Mouse (Mus musculus) hindbrain, embryonic 11.5 days (tissue): ENCODE measurements around the gene Tubgcp6. TPM values are rescaled to one million over a fixed set of nuclear protein-coding genes. Genes with fewer than 3 reads are reported as not detected.

Experiments
- ATAC-seq: fragments of 200-750 bp; cut with Nextera tagmentation; 2 replicates; pipeline ENCODE4 v1.8.0; 2017; ENCODE audit warnings: mild to moderate bottlenecking, moderate TSS enrichment, moderate library complexity; ENCODE audit not compliant: low FRiP score
- DNase-seq: peaks from one replicate; pipeline ENCODE4 v3.0.0-alpha.2; 2015; ENCODE audit warnings: low spot score
- H3K27ac ChIP-seq: fragments of 300-500 bp; sonication (generic); 2 replicates; pipeline ENCODE4 v1.5.1; 2014; ENCODE audit warnings: mild to moderate bottlenecking, low read depth, low read length
- H3K27me3 ChIP-seq: fragments of 300-500 bp; sonication (generic); 2 replicates; pipeline ENCODE4 v1.6.1; 2014; ENCODE audit warnings: mild to moderate bottlenecking, low read length, moderate library complexity, mixed read lengths; ENCODE audit not compliant: control insufficient read depth, insufficient read depth
- H3K36me3 ChIP-seq: fragments of 300-500 bp; sonication (generic); 2 replicates; pipeline ENCODE4 v1.6.1; 2014; ENCODE audit warnings: mild to moderate bottlenecking, low read length, moderate library complexity, mixed read lengths; ENCODE audit not compliant: control insufficient read depth, insufficient read depth
- H3K4me1 ChIP-seq: fragments of 300-500 bp; sonication (generic); replicated peaks from 2 replicates; pipeline ENCODE4 v1.6.1; 2014; ENCODE audit warnings: low read length, mixed read lengths; ENCODE audit not compliant: control insufficient read depth, insufficient read depth
- H3K4me2 ChIP-seq: fragments of 300-500 bp; sonication (generic); replicated peaks from 2 replicates; pipeline ENCODE4 v1.6.1; 2014; ENCODE audit warnings: mild to moderate bottlenecking, low read depth, low read length
- H3K4me3 ChIP-seq: fragments of 300-500 bp; sonication (generic); 2 replicates; pipeline ENCODE4 v1.5.1; 2014; ENCODE audit warnings: low read depth, low read length
- H3K9ac ChIP-seq: fragments of 300-500 bp; sonication (generic); 2 replicates; pipeline ENCODE4 v1.6.1; 2014; ENCODE audit warnings: low read depth, low read length
- H3K9me3 ChIP-seq: fragments of 300-500 bp; sonication (generic); 2 replicates; pipeline ENCODE4 v1.6.1; 2016; ENCODE audit warnings: low read length; ENCODE audit not compliant: control insufficient read depth
- whole genome bisulfite sequencing: fragments of 180-500 bp; shearing (Covaris S2); extraction: QIAGEN DNeasy Blood & Tissue Kit; methylation state at CpG from one replicate; pipeline ENCODE4 v1.1.7; 2014; 5-methylcytosine and 5-hydroxymethylcytosine counted together
- polyA plus RNA-seq: library from polyadenylated mRNA; unstranded; fragments of >200 nt; fragmentation: Nextera tagmentation; extraction: Ambion mirVana; gene quantifications from 2 replicates; pipeline ENCODE4 v1.2.1, GENCODE M21; 2014

Gene Tubgcp6
- polyA plus RNA-seq, 1 experiment from 2014 or later = 17.6 TPM

GRCm38 (mm10) chr15:89127364-89127940, 4.5 kb upstream of the Tubgcp6 start:
- DNase-seq (no peak), ATAC-seq (no peak)
- Histone ChIP-seq H3K9me3 (no peaks in the 10 kb centered on the region), H3K4me3 (peak overlapping the region; percentile 55), H3K4me1 (peaks cover 9% of the 10 kb centered on the region), H3K36me3 (no peaks in the 10 kb centered on the region), H3K27me3 (no peaks in the 10 kb centered on the region), H3K9ac (peak overlapping the region; percentile 82), H3K4me2 (peak overlapping the region; percentile 58), H3K27ac (no peak overlapping the region)
- 93% methylated on average over 8 of the region's 8 CpGs for WGBS

- no peak overlapping the region for H3K4me3 ChIP-seq
- peaks cover 17% of the 10 kb centered on the region for H3K4me1 ChIP-seq
- H3K27ac ChIP-seq = no peak overlapping the region
- no peak overlapping the region for H3K4me2 ChIP-seq
- H3K9me3 ChIP-seq = no peaks in the 10 kb centered on the region
- ATAC-seq (no peak), DNase-seq (no peak)
- no peaks in the 10 kb centered on the region for H3K36me3 ChIP-seq
- H3K9ac ChIP-seq = no peak overlapping the region
- 84% methylated on average over 8 of the region's 8 CpGs for WGBS
- no peaks in the 10 kb centered on the region for H3K27me3 ChIP-seq
Observed at GRCm38 (mm10) chr15:89126622-89127021, 3.7 kb upstream of the Tubgcp6 start.

GRCm38 (mm10) chr15:89125351-89125750, 2.4 kb upstream of the Tubgcp6 start:
- no peaks in the 10 kb centered on the region for H3K9me3 ChIP-seq
- H3K4me3 ChIP-seq = no peak overlapping the region
- no peaks in the 10 kb centered on the region for H3K27me3 ChIP-seq
- peaks cover 17% of the 10 kb centered on the region for H3K4me1 ChIP-seq
- ATAC-seq (no peak), DNase-seq (no peak)
- H3K36me3 ChIP-seq = no peaks in the 10 kb centered on the region
- no peak overlapping the region for H3K4me2 ChIP-seq
- no peak overlapping the region for H3K27ac ChIP-seq
- H3K9ac ChIP-seq = no peak overlapping the region
- WGBS = 93% methylated on average over 9 of the region's 9 CpGs

- Histone ChIP-seq H3K4me2 (no peak overlapping the region), H3K9ac (no peak overlapping the region), H3K27ac (no peak overlapping the region), H3K36me3 (no peaks in the 10 kb centered on the region), H3K27me3 (no peaks in the 10 kb centered on the region), H3K9me3 (no peaks in the 10 kb centered on the region), H3K4me1 (peaks cover 17% of the 10 kb centered on the region), H3K4me3 (no peak overlapping the region)
- DNase-seq = no peak
- WGBS = 93% methylated on average over 3 of the region's 3 CpGs
- ATAC-seq = no peak
Observed at GRCm38 (mm10) chr15:89124312-89124711, 1.4 kb upstream of the Tubgcp6 start.

- 31% methylated on average over 11 of the region's 11 CpGs for WGBS
- peak overlapping the region; percentile 80 for H3K4me2 ChIP-seq
- H3K36me3 ChIP-seq = no peaks in the 10 kb centered on the region
- H3K9me3 ChIP-seq = no peaks in the 10 kb centered on the region
- peak; percentile 62 for DNase-seq
- H3K4me1 ChIP-seq = peaks cover 17% of the 10 kb centered on the region
- H3K27ac ChIP-seq = peak overlapping the region; percentile 76
- peak overlapping the region; percentile 92 for H3K4me3 ChIP-seq
- no peak for ATAC-seq
- H3K9ac ChIP-seq = peak overlapping the region; percentile 82
- no peaks in the 10 kb centered on the region for H3K27me3 ChIP-seq
Observed at GRCm38 (mm10) chr15:89123595-89123994, 683 bp upstream of the Tubgcp6 start.

- ATAC-seq (no peak), DNase-seq (no peak)
- Histone ChIP-seq H3K36me3 (peaks cover 6% of the 10 kb centered on the region; the same call in 1 of the 2 replicates), H3K4me3 (no peak overlapping the region), H3K9me3 (no peaks in the 10 kb centered on the region), H3K4me1 (peaks cover 7% of the 10 kb centered on the region), H3K27me3 (no peaks in the 10 kb centered on the region), H3K4me2 (no peak overlapping the region), H3K9ac (no peak overlapping the region), H3K27ac (no peak overlapping the region)
Observed at GRCm38 (mm10) chr15:89118007-89118406, 4.9 kb downstream of the Tubgcp6 start.

- no peaks in the 10 kb centered on the region for H3K4me1 ChIP-seq
- no peak overlapping the region for H3K4me2 ChIP-seq
- 91% methylated on average over 9 of the region's 9 CpGs for WGBS
- no peaks in the 10 kb centered on the region for H3K9me3 ChIP-seq
- ATAC-seq (no peak), DNase-seq (no peak)
- H3K27ac ChIP-seq = no peak overlapping the region
- peaks cover 9% of the 10 kb centered on the region for H3K36me3 ChIP-seq
- H3K9ac ChIP-seq = no peak overlapping the region
- H3K4me3 ChIP-seq = no peak overlapping the region
- no peaks in the 10 kb centered on the region for H3K27me3 ChIP-seq
Observed at GRCm38 (mm10) chr15:89110147-89110546, 12.8 kb downstream of the Tubgcp6 start.

GRCm38 (mm10) chr15:89106976-89107375, 15.9 kb downstream of the Tubgcp6 start:
- H3K9ac ChIP-seq = no peak overlapping the region
- no peaks in the 10 kb centered on the region for H3K27me3 ChIP-seq
- no peak overlapping the region for H3K4me2 ChIP-seq
- H3K9me3 ChIP-seq = no peaks in the 10 kb centered on the region
- H3K27ac ChIP-seq = no peak overlapping the region
- 92% methylated on average over 1 of the region's 1 CpGs for WGBS
- ATAC-seq (no peak), DNase-seq (no peak)
- H3K36me3 ChIP-seq = peaks cover 15% of the 10 kb centered on the region
- no peak overlapping the region for H3K4me3 ChIP-seq
- no peaks in the 10 kb centered on the region for H3K4me1 ChIP-seq

GRCm38 (mm10) chr15:89106073-89106472, 16.8 kb downstream of the Tubgcp6 start:
- Histone ChIP-seq H3K4me3 (no peak overlapping the region), H3K4me1 (no peaks in the 10 kb centered on the region), H3K9me3 (no peaks in the 10 kb centered on the region), H3K27ac (no peak overlapping the region), H3K4me2 (no peak overlapping the region), H3K9ac (no peak overlapping the region), H3K27me3 (no peaks in the 10 kb centered on the region), H3K36me3 (peaks cover 19% of the 10 kb centered on the region)
- 89% methylated on average over 13 of the region's 13 CpGs for WGBS
- no peak for ATAC-seq
- DNase-seq = no peak
